Mouse (Mus musculus): ENCODE results near the gene Ttc27. TPM values are rescaled to one million over a fixed set of nuclear protein-coding genes. Genes with fewer than 3 reads are reported as not detected.

Ttc27 gene
- polyA plus RNA-seq, 1 experiment from 2014 or later, result 21.3 TPM

- H3K27me3 ChIP-seq (replicated peaks), result 0 out of 2 replicates have a peak, but pooled peaks cover 5% of the 10 kb centered on the region
- ATAC-seq (ENCODE audit: low FRiP score, low read depth), result no peak
- no peak overlapping the region for H3K4me2 ChIP-seq (replicated peaks)
- peaks cover 18% of the 10 kb centered on the region for H3K4me1 ChIP-seq
- no peak overlapping the region for H3K27ac ChIP-seq
- H3K4me3 ChIP-seq, result no peak overlapping the region
- no peaks in the 10 kb centered on the region for H3K36me3 ChIP-seq
- no peaks in the 10 kb centered on the region for H3K9me3 ChIP-seq
- WGBS, result 80% methylated on average over 2 of the region's 2 CpGs
- H3K9ac ChIP-seq, result no peak overlapping the region
These were observed 86.3 kb downstream of the Ttc27 start for GRCm38 (mm10) chr17:74803835-74804234.

GRCm38 (mm10) chr17:74804321-74804930, 86.9 kb downstream of the Ttc27 start:
- no peak overlapping the region for H3K9ac ChIP-seq
- ATAC-seq (ENCODE audit: low FRiP score, low read depth), result peak; percentile 93
- peaks cover 18% of the 10 kb centered on the region for H3K4me1 ChIP-seq
- H3K4me3 ChIP-seq, result no peak overlapping the region
- 7% methylated on average over 9 of the region's 9 CpGs for WGBS
- H3K27me3 ChIP-seq (replicated peaks), result 0 out of 2 replicates have a peak, but pooled peaks cover 5% of the 10 kb centered on the region
- no peaks in the 10 kb centered on the region for H3K36me3 ChIP-seq
- peak overlapping the region; percentile 36 for H3K4me2 ChIP-seq (replicated peaks)
- H3K9me3 ChIP-seq, result no peaks in the 10 kb centered on the region
- no peak overlapping the region for H3K27ac ChIP-seq

GRCm38 (mm10) chr17:74807509-74808248, 90.1 kb downstream of the Ttc27 start:
- no peak for ATAC-seq (ENCODE audit: low FRiP score, low read depth)
- no peak overlapping the region for H3K4me3 ChIP-seq
- no peak overlapping the region for H3K9ac ChIP-seq
- H3K27me3 ChIP-seq (replicated peaks), result 0 out of 2 replicates have a peak, but pooled peaks cover 5% of the 10 kb centered on the region
- H3K27ac ChIP-seq, result no peak overlapping the region
- H3K9me3 ChIP-seq, result no peaks in the 10 kb centered on the region
- no peaks in the 10 kb centered on the region for H3K36me3 ChIP-seq
- H3K4me1 ChIP-seq, result peaks cover 18% of the 10 kb centered on the region
- no peak overlapping the region for H3K4me2 ChIP-seq (replicated peaks)
- WGBS, result 70% methylated on average over 9 of the region's 9 CpGs

GRCm38 (mm10) chr17:74808330-74808729, 90.8 kb downstream of the Ttc27 start:
- Histone ChIP-seq H3K27me3 (replicated peaks) (no peaks in the 10 kb centered on the region), H3K27ac (no peak overlapping the region), H3K4me1 (peaks cover 18% of the 10 kb centered on the region), H3K9me3 (no peaks in the 10 kb centered on the region), H3K36me3 (no peaks in the 10 kb centered on the region), H3K9ac (no peak overlapping the region), H3K4me3 (no peak overlapping the region), H3K4me2 (replicated peaks) (no peak overlapping the region)
- WGBS, result 49% methylated on average over 1 of the region's 1 CpGs
- ATAC-seq (ENCODE audit: low FRiP score, low read depth), result no peak

GRCm38 (mm10) chr17:74808901-74809300, 91.4 kb downstream of the Ttc27 start:
- Histone ChIP-seq H3K36me3 (no peaks in the 10 kb centered on the region), H3K4me3 (no peak overlapping the region), H3K9me3 (no peaks in the 10 kb centered on the region), H3K9ac (no peak overlapping the region), H3K27ac (no peak overlapping the region), H3K4me2 (replicated peaks) (no peak overlapping the region), H3K27me3 (replicated peaks) (no peaks in the 10 kb centered on the region), H3K4me1 (peaks cover 15% of the 10 kb centered on the region)
- WGBS, result 92% methylated on average over 4 of the region's 4 CpGs
- no peak for ATAC-seq (ENCODE audit: low FRiP score, low read depth)

- Histone ChIP-seq H3K9ac (no peak overlapping the region), H3K9me3 (no peaks in the 10 kb centered on the region), H3K4me2 (replicated peaks) (no peak overlapping the region), H3K36me3 (no peaks in the 10 kb centered on the region), H3K4me1 (0 out of 2 replicates have a peak, but pooled peaks cover 3% of the 10 kb centered on the region), H3K27ac (no peak overlapping the region), H3K4me3 (no peak overlapping the region), H3K27me3 (replicated peaks) (no peaks in the 10 kb centered on the region)
- 70% methylated on average over 3 of the region's 3 CpGs for WGBS
- ATAC-seq (ENCODE audit: low FRiP score, low read depth), result peak; percentile 44; the same call in 1 of the 2 replicates
These were observed 93.5 kb downstream of the Ttc27 start for GRCm38 (mm10) chr17:74810892-74811625.

- no peak overlapping the region for H3K9ac ChIP-seq
- H3K27ac ChIP-seq, result no peak overlapping the region
- H3K36me3 ChIP-seq, result no peaks in the 10 kb centered on the region
- H3K4me1 ChIP-seq, result no peaks in the 10 kb centered on the region
- H3K9me3 ChIP-seq, result peaks cover 4% of the 10 kb centered on the region; the same call in 1 of the 2 replicates
- no peaks in the 10 kb centered on the region for H3K27me3 ChIP-seq (replicated peaks)
- no peak overlapping the region for H3K4me2 ChIP-seq (replicated peaks)
- H3K4me3 ChIP-seq, result no peak overlapping the region
- no peak for ATAC-seq (ENCODE audit: low FRiP score, low read depth)
- WGBS, result 91% methylated on average over 2 of the region's 2 CpGs
These were observed 102.2 kb downstream of the Ttc27 start for GRCm38 (mm10) chr17:74819711-74820110.

- Histone ChIP-seq H3K27me3 (replicated peaks) (no peaks in the 10 kb centered on the region), H3K4me3 (no peak overlapping the region), H3K9ac (no peak overlapping the region), H3K9me3 (no peaks in the 10 kb centered on the region), H3K27ac (no peak overlapping the region), H3K36me3 (no peaks in the 10 kb centered on the region), H3K4me1 (no peaks in the 10 kb centered on the region), H3K4me2 (replicated peaks) (no peak overlapping the region)
- WGBS, result 92% methylated on average over 2 of the region's 2 CpGs
- no peak for ATAC-seq (ENCODE audit: low FRiP score, low read depth)
These were observed 113.3 kb downstream of the Ttc27 start for GRCm38 (mm10) chr17:74830851-74831250.

- H3K27ac ChIP-seq, result no peak overlapping the region
- no peak overlapping the region for H3K4me2 ChIP-seq (replicated peaks)
- peaks cover 8% of the 10 kb centered on the region; the same call in 1 of the 2 replicates for H3K4me1 ChIP-seq
- H3K4me3 ChIP-seq, result no peak overlapping the region
- no peaks in the 10 kb centered on the region for H3K36me3 ChIP-seq
- H3K9me3 ChIP-seq, result no peaks in the 10 kb centered on the region
- 84% methylated on average over 3 of the region's 3 CpGs for WGBS
- no peak for ATAC-seq (ENCODE audit: low FRiP score, low read depth)
- no peaks in the 10 kb centered on the region for H3K27me3 ChIP-seq (replicated peaks)
- no peak overlapping the region for H3K9ac ChIP-seq
These were observed 124.2 kb downstream of the Ttc27 start for GRCm38 (mm10) chr17:74841721-74842120.

- no peak for ATAC-seq (ENCODE audit: low FRiP score, low read depth)
- Histone ChIP-seq H3K36me3 (no peaks in the 10 kb centered on the region), H3K4me3 (no peak overlapping the region), H3K9me3 (no peaks in the 10 kb centered on the region), H3K27ac (no peak overlapping the region), H3K4me2 (replicated peaks) (no peak overlapping the region), H3K27me3 (replicated peaks) (no peaks in the 10 kb centered on the region), H3K4me1 (peaks cover 8% of the 10 kb centered on the region; the same call in 1 of the 2 replicates), H3K9ac (no peak overlapping the region)
- WGBS, result 98% methylated on average over 3 of the region's 3 CpGs
These were observed 125.1 kb downstream of the Ttc27 start for GRCm38 (mm10) chr17:74842603-74843002.

- H3K36me3 ChIP-seq, result no peaks in the 10 kb centered on the region
- H3K4me1 ChIP-seq, result peaks cover 8% of the 10 kb centered on the region; the same call in 1 of the 2 replicates
- ATAC-seq (ENCODE audit: low FRiP score, low read depth), result no peak
- H3K4me2 ChIP-seq (replicated peaks), result no peak overlapping the region
- H3K27ac ChIP-seq, result no peak overlapping the region
- H3K9me3 ChIP-seq, result no peaks in the 10 kb centered on the region
- no peaks in the 10 kb centered on the region for H3K27me3 ChIP-seq (replicated peaks)
- H3K9ac ChIP-seq, result no peak overlapping the region
- H3K4me3 ChIP-seq, result no peak overlapping the region
- 85% methylated on average over 6 of the region's 6 CpGs for WGBS
These were observed 126.0 kb downstream of the Ttc27 start for GRCm38 (mm10) chr17:74843486-74843885.

Measured in neural tube, embryonic 12.5 days (tissue).